Mouse (Mus musculus): ENCODE measurements at regions not wholly inside any gene's neighbourhood (a gene's known extent, or its start where the extent isn't known, plus 50 kb on each side); places are given as distances from the start of the nearest gene placed in this dataset.

DNA sequence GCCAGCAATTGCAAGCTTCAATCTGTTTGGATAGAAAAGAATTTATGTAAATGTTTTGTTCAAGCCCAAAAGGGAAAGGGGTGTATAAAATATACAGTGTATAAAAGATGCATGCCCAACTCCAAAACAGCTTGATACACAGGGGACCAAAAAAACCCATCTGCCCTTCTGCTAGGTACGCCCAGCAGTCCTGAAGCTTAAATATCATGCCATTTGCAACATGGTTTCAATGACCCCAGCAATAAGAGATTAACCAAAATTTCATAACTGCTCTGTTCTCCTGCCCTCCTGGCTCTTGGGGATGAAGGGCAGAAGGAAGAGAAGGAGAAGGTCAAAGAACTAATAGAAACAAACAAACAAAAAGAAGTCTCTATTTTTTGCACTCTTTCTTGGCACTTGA lies 158.4 kb downstream of the Gm11361 start:
- no peak overlapping the region for H3K4me3 ChIP-seq (ENCODE audit: control insufficient read depth in 1 of 2, insufficient read depth in 1 of 2, low read depth in 2 of 2, low read length in 2 of 2)
- no peak for TF ChIP-seq ELF1 (IDR thresholded peaks at IDR 0.05; ENCODE audit: low read depth, low read length)
- no peak for TF ChIP-seq MAFK (IDR thresholded peaks at IDR 0.05; ENCODE audit: borderline replicate concordance, low read depth, low read length)
- TF ChIP-seq BHLHE40 (IDR thresholded peaks at IDR 0.05; ENCODE audit: borderline replicate concordance, low read depth, low read length) = no peak
- no peak for TF ChIP-seq ZMIZ1 (IDR thresholded peaks at IDR 0.05; ENCODE audit: low read depth, low read length)
- H3K27me3 ChIP-seq (ENCODE audit: control insufficient read depth in 1 of 2, insufficient read depth in 2 of 2, low read length in 2 of 2) = no peaks in the 10 kb centered on the region
- no peaks in the 10 kb centered on the region for H3K36me3 ChIP-seq (ENCODE audit: control insufficient read depth in 1 of 2, insufficient read depth in 2 of 2, low read length in 2 of 2)
- H3K27ac ChIP-seq (ENCODE audit: control insufficient read depth, low read depth, low read length) = no peak overlapping the region
- no peaks in the 10 kb centered on the region for H3K79me2 ChIP-seq (ENCODE audit: control insufficient read depth, insufficient read depth, low read length, poor library complexity)
- H3K4me1 ChIP-seq (ENCODE audit: control insufficient read depth in 1 of 2, insufficient read depth in 2 of 2, low read length in 2 of 2) = no peaks in the 10 kb centered on the region
- H3K9me3 ChIP-seq (replicated peaks; ENCODE audit: insufficient read depth, low read length) = no peaks in the 10 kb centered on the region
- no peak overlapping the region for H3K9ac ChIP-seq (ENCODE audit: control insufficient read depth, low read depth, low read length, poor library complexity, severe bottlenecking)
- no peak for DNase-seq (ENCODE audit: low read depth, low spot score)

GRCm38 (mm10) chr13:28410324-28410723 lies 153.0 kb downstream of the Gm11361 start:
- DNase-seq (ENCODE audit: low read depth, low spot score) = no peak
- Histone ChIP-seq H3K27me3 (ENCODE audit: control insufficient read depth in 1 of 2, insufficient read depth in 2 of 2, low read length in 2 of 2) (no peaks in the 10 kb centered on the region), H3K79me2 (ENCODE audit: control insufficient read depth, insufficient read depth, low read length, poor library complexity) (no peaks in the 10 kb centered on the region), H3K9me3 (replicated peaks; ENCODE audit: insufficient read depth, low read length) (no peaks in the 10 kb centered on the region), H3K4me1 (ENCODE audit: control insufficient read depth in 1 of 2, insufficient read depth in 2 of 2, low read length in 2 of 2) (no peaks in the 10 kb centered on the region), H3K27ac (ENCODE audit: control insufficient read depth, low read depth, low read length) (no peak overlapping the region), H3K36me3 (ENCODE audit: control insufficient read depth in 1 of 2, insufficient read depth in 2 of 2, low read length in 2 of 2) (no peaks in the 10 kb centered on the region), H3K9ac (ENCODE audit: control insufficient read depth, low read depth, low read length, poor library complexity, severe bottlenecking) (no peak overlapping the region), H3K4me3 (ENCODE audit: control insufficient read depth in 1 of 2, insufficient read depth in 1 of 2, low read depth in 2 of 2, low read length in 2 of 2) (no peak overlapping the region)
- no peak for TF ChIP-seq MXI1 (IDR thresholded peaks at IDR 0.05; ENCODE audit: low read depth, low read length)
- TF ChIP-seq TCF12 (IDR thresholded peaks at IDR 0.05; ENCODE audit: low read depth, low read length) = no peak
- TF ChIP-seq GATA1 (IDR thresholded peaks at IDR 0.05; ENCODE audit: low read depth, low read length) = no peak
- no peak for TF ChIP-seq GABPA (IDR thresholded peaks at IDR 0.05; ENCODE audit: low read depth, low read length)
- TF ChIP-seq BHLHE40 (IDR thresholded peaks at IDR 0.05; ENCODE audit: borderline replicate concordance, low read depth, low read length) = no peak
- no peak for TF ChIP-seq MEF2A (IDR thresholded peaks at IDR 0.05; ENCODE audit: extremely low read depth, insufficient replicate concordance, low read depth, low read length, poor library complexity, severe bottlenecking)
- no peak for TF ChIP-seq EP300 (IDR thresholded peaks at IDR 0.05; ENCODE audit: low read depth in 1 of 2, low read length in 2 of 2)

- no peak for DNase-seq (ENCODE audit: low read depth, low spot score)
- Histone ChIP-seq H3K79me2 (ENCODE audit: control insufficient read depth, insufficient read depth, low read length, poor library complexity) (no peaks in the 10 kb centered on the region), H3K9ac (ENCODE audit: control insufficient read depth, low read depth, low read length, poor library complexity, severe bottlenecking) (no peak overlapping the region), H3K4me1 (ENCODE audit: control insufficient read depth in 1 of 2, insufficient read depth in 2 of 2, low read length in 2 of 2) (no peaks in the 10 kb centered on the region), H3K9me3 (replicated peaks; ENCODE audit: insufficient read depth, low read length) (no peaks in the 10 kb centered on the region), H3K27ac (ENCODE audit: control insufficient read depth, low read depth, low read length) (no peak overlapping the region), H3K27me3 (ENCODE audit: control insufficient read depth in 1 of 2, insufficient read depth in 2 of 2, low read length in 2 of 2) (no peaks in the 10 kb centered on the region), H3K36me3 (ENCODE audit: control insufficient read depth in 1 of 2, insufficient read depth in 2 of 2, low read length in 2 of 2) (no peaks in the 10 kb centered on the region), H3K4me3 (ENCODE audit: control insufficient read depth in 1 of 2, insufficient read depth in 1 of 2, low read depth in 2 of 2, low read length in 2 of 2) (no peak overlapping the region)
- TF ChIP-seq MXI1 (IDR thresholded peaks at IDR 0.05; ENCODE audit: low read depth, low read length) (no peak), MYC (IDR thresholded peaks at IDR 0.05; ENCODE audit: low read depth, low read length) (no peak), TCF12 (IDR thresholded peaks at IDR 0.05; ENCODE audit: low read depth, low read length) (no peak), ZNF384 (IDR thresholded peaks at IDR 0.05; ENCODE audit: low read depth, low read length) (no peak), MYB (IDR thresholded peaks at IDR 0.05; ENCODE audit: low read depth, low read length) (no peak), ZKSCAN1 (IDR thresholded peaks at IDR 0.05; ENCODE audit: low read depth, low read length) (no peak), MAFK (IDR thresholded peaks at IDR 0.05; ENCODE audit: borderline replicate concordance, low read depth, low read length) (no peak), POLR2A (IDR thresholded peaks at IDR 0.05; ENCODE audit: control insufficient read depth in 1 of 2, insufficient read depth in 1 of 2, low read depth in 1 of 2, low read length in 2 of 2, poor library complexity in 1 of 2) (no peak), USF2 (IDR thresholded peaks at IDR 0.05; ENCODE audit: borderline replicate concordance in 1 of 2, insufficient read depth in 1 of 2, low read depth in 1 of 2, low read length in 2 of 2) (no peak), KAT2A (conservative IDR thresholded peaks at IDR 0.05; ENCODE audit: low read depth, low read length) (no peak), ELF1 (IDR thresholded peaks at IDR 0.05; ENCODE audit: low read depth, low read length) (no peak), MAZ (IDR thresholded peaks at IDR 0.05; ENCODE audit: low read depth, low read length) (no peak), USF1 (IDR thresholded peaks at IDR 0.05; ENCODE audit: low read depth, low read length) (no peak)
Observed at GRCm38 (mm10) chr13:28409609-28409902, 152.2 kb downstream of the Gm11361 start.

Data from MEL (cell line).